Mouse (Mus musculus): Measurements from ENCODE around the gene Qdpr.

GRCm38 (mm10) chr5:45441124-45441523 is 8.9 kb downstream of the Qdpr start:
- TF ChIP-seq POLR2A (IDR thresholded peaks at IDR 0.05; ENCODE audit: borderline replicate concordance, extremely low read depth, insufficient read depth, insufficient read length, poor library complexity, severe bottlenecking) (no peak), CTCF (IDR thresholded peaks at IDR 0.05; ENCODE audit: borderline replicate concordance, extremely low read depth, insufficient read depth, insufficient read length) (no peak)
